Mouse (Mus musculus) heart, embryonic 11.5 days (tissue): ENCODE measurements around the gene Tmsb10. TPM values are rescaled to one million over a fixed set of nuclear protein-coding genes. Genes with fewer than 3 reads are reported as not detected.
A peak's percentile ranks its signal among the peaks of the same experiment; 100 is the strongest.

ENCODE experiments used
- ATAC-seq: fragments of 200-750 bp; cut with Nextera tagmentation; replicated peaks from 2 replicates; pipeline ENCODE4 v1.8.0; 2017; ENCODE audit warnings: moderate library complexity; ENCODE audit not compliant: insufficient number of reproducible peaks, low FRiP score, low TSS enrichment
- H3K27ac ChIP-seq: fragments of 300-500 bp; sonication (generic); 2 replicates; pipeline ENCODE4 v1.5.1; 2014; ENCODE audit warnings: mild to moderate bottlenecking, low read depth, low read length
- H3K27me3 ChIP-seq: fragments of 300-500 bp; sonication (generic); 2 replicates; pipeline ENCODE4 v1.6.1; 2014; ENCODE audit warnings: mild to moderate bottlenecking, low read length, mixed read lengths; ENCODE audit not compliant: control insufficient read depth, insufficient read depth
- H3K36me3 ChIP-seq: fragments of 300-500 bp; sonication (generic); 2 replicates; pipeline ENCODE4 v1.6.1; 2014; ENCODE audit warnings: mild to moderate bottlenecking, low read length, moderate library complexity, mixed read lengths; ENCODE audit not compliant: control insufficient read depth, insufficient read depth
- H3K4me1 ChIP-seq: fragments of 300-500 bp; sonication (generic); 2 replicates; pipeline ENCODE4 v1.6.1; 2014; ENCODE audit warnings: low read length; ENCODE audit not compliant: control insufficient read depth, insufficient read depth
- H3K4me2 ChIP-seq: fragments of 300-500 bp; sonication (generic); 2 replicates; pipeline ENCODE4 v1.6.1; 2014; ENCODE audit warnings: mild to moderate bottlenecking, moderate library complexity
- H3K4me3 ChIP-seq: fragments of 300-500 bp; sonication (generic); 2 replicates; pipeline ENCODE4 v1.5.1; 2014; ENCODE audit warnings: low read depth, low read length
- H3K9ac ChIP-seq: fragments of 300-500 bp; sonication (generic); 2 replicates; pipeline ENCODE4 v1.6.1; 2014; ENCODE audit warnings: mild to moderate bottlenecking, low read depth, low read length, moderate library complexity
- H3K9me3 ChIP-seq: fragments of 300-500 bp; sonication (generic); replicated peaks from 2 replicates; pipeline ENCODE4 v1.6.1; 2016; ENCODE audit warnings: low read length; ENCODE audit not compliant: control insufficient read depth
- WGBS: fragments of 180-500 bp; shearing (Covaris S2); extraction: QIAGEN DNeasy Blood & Tissue Kit; methylation state at CpG from one replicate; pipeline ENCODE4 v1.1.7; 2014; ENCODE audit not compliant: insufficient replicate concordance; 5-methylcytosine and 5-hydroxymethylcytosine counted together
- polyA plus RNA-seq: library from polyadenylated mRNA; unstranded; fragments of >200 nt; fragmentation: Nextera tagmentation; extraction: Ambion mirVana; gene quantifications from 2 replicates; pipeline ENCODE4 v1.2.1, GENCODE M21; 2014

The Tmsb10 gene
- polyA plus RNA-seq, 1 experiment from 2014 or later: 2,031 TPM

- Histone ChIP-seq H3K36me3 (no peaks in the 10 kb centered on the region), H3K4me1 (0 out of 2 replicates have a peak, but pooled peaks cover 6% of the 10 kb centered on the region), H3K4me2 (peak overlapping the region; percentile 5; the same call in 1 of the 2 replicates), H3K27me3 (no peaks in the 10 kb centered on the region), H3K9me3 (no peaks in the 10 kb centered on the region), H3K9ac (no peak overlapping the region), H3K27ac (peak overlapping the region; percentile 41; the same call in 1 of the 2 replicates), H3K4me3 (no peak overlapping the region)
- ATAC-seq: peak; percentile 70
- WGBS: 14% methylated on average over 9 of the region's 9 CpGs
These were observed 31.6 kb downstream of the Tmsb10 start for GRCm38 (mm10) chr6:72926755-72927482.

- H3K27me3 ChIP-seq: no peaks in the 10 kb centered on the region
- no peak for ATAC-seq
- no peaks in the 10 kb centered on the region for H3K36me3 ChIP-seq
- WGBS: 70% methylated on average over 4 of the region's 4 CpGs
- H3K9me3 ChIP-seq: no peaks in the 10 kb centered on the region
- no peak overlapping the region for H3K9ac ChIP-seq
- H3K4me1 ChIP-seq: 0 out of 2 replicates have a peak, but pooled peaks cover 6% of the 10 kb centered on the region
- no peak overlapping the region for H3K27ac ChIP-seq
- H3K4me3 ChIP-seq: no peak overlapping the region
- no peak overlapping the region for H3K4me2 ChIP-seq
These were observed 32.5 kb downstream of the Tmsb10 start for GRCm38 (mm10) chr6:72926031-72926430.

GRCm38 (mm10) chr6:72923381-72923780, 35.2 kb downstream of the Tmsb10 start:
- 78% methylated on average over 8 of the region's 8 CpGs for WGBS
- H3K4me2 ChIP-seq: no peak overlapping the region
- H3K9me3 ChIP-seq: no peaks in the 10 kb centered on the region
- no peak overlapping the region for H3K4me3 ChIP-seq
- no peak for ATAC-seq
- H3K27ac ChIP-seq: no peak overlapping the region
- H3K27me3 ChIP-seq: no peaks in the 10 kb centered on the region
- 0 out of 2 replicates have a peak, but pooled peaks cover 6% of the 10 kb centered on the region for H3K4me1 ChIP-seq
- no peak overlapping the region for H3K9ac ChIP-seq
- H3K36me3 ChIP-seq: no peaks in the 10 kb centered on the region

GRCm38 (mm10) chr6:72921081-72921480, 37.5 kb downstream of the Tmsb10 start:
- H3K27me3 ChIP-seq: no peaks in the 10 kb centered on the region
- H3K36me3 ChIP-seq: no peaks in the 10 kb centered on the region
- H3K4me3 ChIP-seq: no peak overlapping the region
- no peak for ATAC-seq
- no peak overlapping the region for H3K9ac ChIP-seq
- H3K4me1 ChIP-seq: no peaks in the 10 kb centered on the region
- no peak overlapping the region for H3K27ac ChIP-seq
- no peak overlapping the region for H3K4me2 ChIP-seq
- WGBS: 84% methylated on average over 3 of the region's 3 CpGs
- no peaks in the 10 kb centered on the region for H3K9me3 ChIP-seq

- H3K36me3 ChIP-seq: no peaks in the 10 kb centered on the region
- WGBS: 58% methylated on average over 9 of the region's 9 CpGs
- H3K4me1 ChIP-seq: no peaks in the 10 kb centered on the region
- H3K27me3 ChIP-seq: no peaks in the 10 kb centered on the region
- no peak overlapping the region for H3K4me2 ChIP-seq
- H3K9ac ChIP-seq: no peak overlapping the region
- no peaks in the 10 kb centered on the region for H3K9me3 ChIP-seq
- ATAC-seq: no peak
- H3K4me3 ChIP-seq: no peak overlapping the region
- no peak overlapping the region for H3K27ac ChIP-seq
These were observed 40.0 kb downstream of the Tmsb10 start for GRCm38 (mm10) chr6:72918510-72919033.

- Histone ChIP-seq H3K4me3 (no peak overlapping the region), H3K4me1 (no peaks in the 10 kb centered on the region), H3K4me2 (no peak overlapping the region), H3K9me3 (no peaks in the 10 kb centered on the region), H3K27ac (no peak overlapping the region), H3K27me3 (no peaks in the 10 kb centered on the region), H3K36me3 (no peaks in the 10 kb centered on the region), H3K9ac (no peak overlapping the region)
- 76% methylated on average over 7 of the region's 7 CpGs for WGBS
- ATAC-seq: no peak
These were observed 42.2 kb downstream of the Tmsb10 start for GRCm38 (mm10) chr6:72916330-72916729.

GRCm38 (mm10) chr6:72914087-72914749, 44.3 kb downstream of the Tmsb10 start:
- no peak overlapping the region for H3K4me2 ChIP-seq
- H3K9ac ChIP-seq: no peak overlapping the region
- no peak overlapping the region for H3K4me3 ChIP-seq
- no peaks in the 10 kb centered on the region for H3K4me1 ChIP-seq
- 84% methylated on average over 6 of the region's 6 CpGs for WGBS
- H3K27ac ChIP-seq: no peak overlapping the region
- no peaks in the 10 kb centered on the region for H3K9me3 ChIP-seq
- H3K27me3 ChIP-seq: no peaks in the 10 kb centered on the region
- ATAC-seq: no peak
- no peaks in the 10 kb centered on the region for H3K36me3 ChIP-seq

GRCm38 (mm10) chr6:72911261-72911660, 47.3 kb downstream of the Tmsb10 start:
- Histone ChIP-seq H3K4me1 (no peaks in the 10 kb centered on the region), H3K9ac (no peak overlapping the region), H3K36me3 (no peaks in the 10 kb centered on the region), H3K27ac (no peak overlapping the region), H3K4me2 (no peak overlapping the region), H3K9me3 (no peaks in the 10 kb centered on the region), H3K4me3 (no peak overlapping the region), H3K27me3 (no peaks in the 10 kb centered on the region)
- ATAC-seq: no peak
- WGBS: 56% methylated on average over 4 of the region's 4 CpGs
